Mouse (Mus musculus) B cell, adult 62 days (primary cell): Measurements from ENCODE around the gene Dctn3. TPM values are rescaled to one million over a fixed set of nuclear protein-coding genes. Genes with fewer than 3 reads are reported as not detected.

ENCODE experiments used
- total RNA-seq: library from RNA; stranded (reverse); gene quantifications from 4 replicates; pipeline ENCODE4 v1.2.4, GENCODE M21; 2023

Dctn3 gene
- 59.8 to 70.4 TPM (median 62.9 TPM) in 4 replicates for total RNA-seq

DNA sequence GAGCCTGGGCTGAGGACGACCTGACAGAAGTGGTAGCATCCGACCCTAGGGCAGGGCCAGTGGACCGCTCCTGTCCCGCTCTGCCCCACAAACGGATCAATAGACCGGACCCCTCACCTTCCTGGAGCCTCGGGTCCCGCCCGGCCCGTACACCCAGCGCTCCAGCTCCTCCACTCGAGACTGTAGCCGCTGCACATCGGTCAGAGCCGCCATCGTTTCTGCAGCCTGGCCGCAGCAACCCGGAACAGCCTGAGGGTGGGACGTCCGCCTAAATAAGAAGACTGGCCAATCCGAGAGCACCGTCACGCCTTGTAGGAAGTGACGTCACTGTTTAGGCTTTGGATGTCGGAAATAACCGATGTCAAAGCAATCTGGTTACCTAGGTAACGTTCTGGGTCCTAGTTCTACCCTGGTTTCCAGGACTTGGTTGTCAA is at the start of gene Dctn3:
Dctn3 (minus strand) TSS at position 253 of the 434 bp plus-strand sequence.

DNA sequence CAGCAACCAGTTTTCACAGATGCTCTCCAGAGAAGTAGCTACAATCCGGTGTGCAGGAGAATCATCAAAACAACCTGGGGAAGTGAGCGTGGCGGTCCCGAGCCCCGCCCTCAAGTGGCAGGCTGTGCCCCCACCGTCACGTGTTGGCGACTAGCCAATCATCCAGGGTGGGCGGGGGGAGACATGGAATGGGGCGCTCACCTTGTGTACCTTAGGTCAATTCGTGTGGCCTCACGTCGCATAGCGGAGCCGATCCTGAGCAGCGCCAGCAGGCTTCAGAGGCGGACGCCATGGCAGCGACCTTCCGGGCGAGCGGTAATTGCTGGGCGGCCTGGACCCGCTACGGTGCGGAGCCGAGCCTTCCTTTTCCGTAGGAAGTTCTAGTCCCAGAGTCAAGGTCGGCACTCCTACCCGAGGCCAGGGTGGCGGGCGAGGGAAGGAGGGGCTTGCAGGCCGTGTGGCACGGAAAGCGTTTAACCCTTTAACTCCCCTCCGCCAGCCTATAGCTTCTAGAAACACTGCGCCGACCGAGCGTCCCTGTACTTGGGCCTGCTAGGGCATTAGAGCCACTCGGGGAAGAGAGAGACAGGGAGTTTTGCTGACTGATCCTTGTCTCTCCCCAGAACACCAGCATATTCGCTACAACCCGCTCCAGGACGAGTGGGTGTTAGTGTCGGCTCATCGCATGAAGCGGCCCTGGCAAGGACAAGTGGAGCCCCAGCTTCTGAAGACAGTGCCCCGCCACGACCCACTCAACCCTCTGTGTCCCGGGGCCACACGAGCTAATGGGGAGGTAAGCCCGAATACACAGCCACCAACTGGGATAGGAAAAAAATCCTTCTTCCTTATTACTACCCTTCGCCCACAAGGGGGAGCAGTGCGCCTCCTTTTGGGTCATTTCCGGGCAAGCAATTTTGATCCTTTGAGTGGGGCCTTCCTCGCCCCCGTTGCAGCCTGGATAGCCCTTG is 32.7 kb upstream of the Dctn3 start, which contains the start of gene Sigmar1:
Sigmar1 (minus strand) TSS at position 820 of the 968 bp plus-strand sequence.

DNA sequence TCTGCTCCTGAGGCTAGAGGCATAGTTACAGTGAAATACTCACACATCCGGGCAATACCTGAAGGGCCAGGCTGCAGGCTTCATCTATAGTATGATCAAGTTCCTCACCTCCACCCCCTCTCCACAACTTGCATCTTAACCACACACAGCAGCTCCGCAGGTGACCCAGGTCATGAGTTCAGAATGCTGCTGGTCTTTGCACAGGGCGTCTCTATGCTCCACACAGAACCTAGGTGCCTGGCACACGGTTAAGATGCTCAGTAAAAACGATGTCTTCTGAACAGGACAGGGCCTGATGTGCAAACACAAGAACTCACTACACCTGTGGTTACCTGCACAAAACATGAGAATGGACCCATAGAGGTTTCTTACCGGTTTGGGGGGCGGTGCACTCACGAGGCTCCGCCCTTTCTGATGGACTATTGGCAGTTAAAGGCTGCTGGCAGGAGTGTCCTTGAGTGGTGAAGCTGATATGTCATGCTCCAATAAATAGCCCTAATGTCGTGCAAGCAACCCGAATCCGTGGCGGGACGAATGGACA is 31.9 kb upstream of the Dctn3 start, which contains the start of gene Galt:
Galt (plus strand) TSS at position 432 of the 541 bp plus-strand sequence.

DNA sequence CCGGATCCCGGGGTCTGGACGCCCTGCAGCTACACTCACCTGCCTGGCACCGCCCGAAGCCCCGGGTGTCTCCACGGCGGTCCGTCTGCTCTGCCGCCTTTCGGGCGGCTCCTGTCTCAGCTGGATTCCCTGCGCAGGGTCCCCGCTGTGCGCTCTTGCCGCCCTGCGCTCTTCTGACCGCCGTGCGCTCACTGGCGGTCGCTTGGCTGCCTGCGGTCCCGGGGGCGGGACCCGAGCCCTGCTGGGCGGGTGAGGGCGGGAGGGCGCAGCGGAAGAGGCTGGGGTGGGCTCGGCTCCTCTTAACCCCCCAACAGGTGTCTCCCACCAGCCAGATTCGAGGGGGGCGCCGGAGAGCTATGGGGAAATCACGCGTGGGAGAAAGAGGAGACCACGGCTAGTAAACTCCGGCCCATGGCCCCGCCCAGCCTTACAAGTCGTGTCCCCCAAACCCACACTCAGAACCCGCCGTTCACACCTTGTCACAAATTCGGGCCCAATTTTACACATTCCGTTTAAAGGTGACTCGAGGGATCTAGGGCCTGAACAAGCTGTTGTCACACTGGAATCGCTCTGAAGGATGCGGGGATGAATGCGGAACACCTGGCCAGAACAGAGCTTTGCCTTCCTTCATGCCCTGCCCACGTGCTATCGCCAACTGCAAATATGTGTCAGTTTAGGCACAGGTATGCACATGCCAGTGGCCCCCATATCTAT is 8.2 kb upstream of the Dctn3 start, which contains the start of gene Arid3c:
Arid3c (minus strand) TSS at position 91 of the 714 bp plus-strand sequence.

DNA sequence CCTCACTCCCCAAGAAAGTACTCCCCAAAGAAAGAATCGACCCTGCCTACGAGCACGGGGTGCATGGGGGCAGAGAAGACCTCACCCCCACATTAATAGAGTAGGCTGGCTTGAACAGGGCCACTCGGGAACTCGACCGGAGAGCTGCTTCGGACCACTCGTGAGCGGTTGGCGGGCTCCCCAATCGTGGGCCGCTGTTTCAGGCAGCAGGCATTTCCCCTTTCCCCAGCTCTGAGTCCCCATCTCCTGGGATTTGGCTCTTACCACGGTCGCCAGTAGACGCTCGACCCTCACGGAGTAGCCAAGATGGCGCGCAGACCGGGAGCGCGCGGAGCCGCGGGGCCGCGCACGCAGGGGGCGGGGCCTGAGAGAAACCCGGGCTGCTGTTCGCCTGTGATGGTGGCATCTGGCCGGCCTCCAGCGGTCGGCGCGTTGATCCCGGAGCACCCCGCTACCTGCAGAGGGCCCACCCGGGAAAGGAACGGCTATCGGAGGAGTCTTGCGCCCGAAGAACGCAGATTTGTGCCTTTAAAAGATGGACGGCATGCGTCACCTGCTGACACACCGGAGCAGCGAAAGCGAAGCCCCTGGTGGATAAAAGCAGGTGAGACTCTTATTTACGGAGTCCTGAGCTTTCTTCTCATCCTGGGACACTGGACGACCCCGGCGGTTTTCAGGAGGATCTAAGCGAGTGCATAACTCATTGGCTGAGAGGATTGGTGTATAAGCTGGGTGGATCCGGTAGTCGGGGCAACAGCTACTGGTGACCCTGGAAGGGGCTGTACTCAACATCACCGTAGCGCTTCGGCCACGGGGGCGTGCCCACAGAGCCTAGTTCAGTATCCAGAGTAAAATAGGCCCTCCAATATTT is 9.5 kb downstream of the Dctn3 start, which contains the start of gene Rpp25l:
Rpp25l (minus strand) TSS at position 338 of the 871 bp plus-strand sequence.

DNA sequence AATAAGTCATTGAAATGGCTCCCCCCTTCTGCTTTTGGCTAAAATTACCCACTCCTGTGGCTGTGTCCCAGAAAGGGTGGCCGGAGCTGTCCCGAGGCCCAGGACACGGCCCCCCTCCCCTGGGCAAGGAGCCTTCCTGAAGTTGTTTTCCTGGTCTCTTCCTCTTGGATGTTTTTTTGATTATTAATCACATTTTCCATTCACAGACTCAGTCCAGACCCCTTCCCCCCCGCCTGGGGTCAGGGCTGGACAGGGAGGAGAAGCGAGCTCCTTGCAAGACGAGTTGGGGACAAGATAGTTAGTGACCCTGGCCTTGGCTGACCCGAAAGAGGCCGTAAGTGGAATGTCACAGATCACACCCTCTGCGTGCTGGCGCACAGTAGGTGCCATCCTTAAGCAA is 23.2 kb downstream of the Dctn3 start, which contains the start of gene Il11ra1:
Il11ra1 (plus strand) TSS at position 207 of the 400 bp plus-strand sequence.

DNA sequence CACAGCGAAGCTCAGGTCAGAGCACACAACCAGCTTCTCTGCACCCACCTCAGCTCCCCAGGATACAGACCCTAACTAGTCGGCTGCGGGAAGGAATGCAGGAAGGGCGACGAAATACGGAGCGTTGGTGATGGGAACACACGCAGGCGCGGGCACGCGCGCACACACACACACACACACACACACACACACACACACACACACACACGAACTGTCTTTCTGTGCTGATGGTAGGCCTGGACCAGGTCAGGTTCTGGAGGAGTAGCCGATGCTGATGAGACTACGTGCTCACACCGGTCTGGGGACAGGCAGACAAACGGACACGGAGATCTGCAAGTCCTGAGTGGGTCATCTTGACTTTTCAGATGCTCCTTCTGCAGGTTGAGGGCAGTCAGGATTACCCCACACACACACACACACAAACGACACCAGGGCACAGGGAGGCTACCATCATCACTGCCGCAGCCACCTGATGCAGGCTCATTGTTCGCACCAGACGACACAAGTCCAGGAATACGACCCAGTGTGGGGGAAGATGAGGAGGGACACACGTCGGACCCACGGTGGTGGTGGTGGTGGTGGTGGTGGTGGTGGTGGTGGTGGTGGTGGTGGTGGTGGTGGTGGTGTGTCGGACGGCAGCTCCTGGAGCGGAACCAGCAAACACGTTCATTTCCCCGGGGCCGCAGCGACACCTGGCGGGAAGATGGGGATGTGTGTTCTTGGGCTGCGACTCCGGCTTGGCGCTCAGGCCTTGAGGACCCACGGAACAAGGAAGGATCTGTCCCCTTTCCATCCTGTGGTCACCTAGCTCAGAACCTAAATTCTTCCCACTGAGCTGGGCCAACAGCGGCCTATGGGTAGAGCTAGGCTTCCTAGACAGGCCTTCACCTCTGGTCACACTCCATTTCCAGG is 25.8 kb downstream of the Dctn3 start, which contains the start of gene Cntfr:
Cntfr (minus strand) TSS at position 160 of the 912 bp plus-strand sequence.

Other genes starting within 250 kb of the Dctn3 start
- gene AI464131, start 220.1 kb downstream of the Dctn3 start, total RNA-seq, result 0.13 TPM in 1 of 4 replicates, not detected in the others
- not detected in 4 replicates for gene 1110017D15Rik, start 205.8 kb downstream of the Dctn3 start, total RNA-seq
- 9.9 to 18.5 TPM (median 12.2 TPM) in 4 replicates for gene Fam219a, start 153.6 kb downstream of the Dctn3 start, total RNA-seq
- gene Dnaic1, start 153.4 kb downstream of the Dctn3 start, total RNA-seq, result not detected in 4 replicates
- gene Enho, start 82.8 kb downstream of the Dctn3 start, total RNA-seq, result not detected in 4 replicates
- gene Cntfr, start 26.1 kb downstream of the Dctn3 start, total RNA-seq, result 0.91 TPM in 1 of 4 replicates, not detected in the others
- gene Il11ra1, start 23.2 kb downstream of the Dctn3 start, total RNA-seq, result 11.5 to 22.2 TPM (median 15.4 TPM) in 4 replicates
- 26.3 to 37.7 TPM (median 33.0 TPM) in 4 replicates for gene Rpp25l, start 9.6 kb downstream of the Dctn3 start, total RNA-seq
- not detected in 4 replicates for gene Arid3c, start 8.0 kb upstream of the Dctn3 start, total RNA-seq
- gene Galt, start 32.1 kb upstream of the Dctn3 start, total RNA-seq, result 47.7 to 60.8 TPM (median 56.0 TPM) in 4 replicates
- 18.1 to 24.9 TPM (median 18.9 TPM) in 4 replicates for gene Sigmar1, start 33.0 kb upstream of the Dctn3 start, total RNA-seq
- gene Ccl27a, start 51.1 kb upstream of the Dctn3 start, total RNA-seq, result 11.6 to 19.3 TPM (median 15.5 TPM) in 4 replicates
- gene Gm21541, start 180.4 kb upstream of the Dctn3 start, total RNA-seq, result not detected in 4 replicates
- 0.86 to 3.6 TPM (median 2.4 TPM) in 4 replicates for gene Gm20878, start 218.4 kb upstream of the Dctn3 start, total RNA-seq
- not detected in 4 replicates for gene Fam205a4, start 242.9 kb upstream of the Dctn3 start, total RNA-seq